Mouse (Mus musculus) heart, embryonic 11.5 days (tissue): ENCODE results near the gene Lgals9. TPM values are rescaled to one million over a fixed set of nuclear protein-coding genes. Genes with fewer than 3 reads are reported as not detected.

Experiments
- ATAC-seq: fragments of 200-750 bp; cut with Nextera tagmentation; replicated peaks from 2 replicates; pipeline ENCODE4 v1.8.0; 2017; ENCODE audit warnings: moderate library complexity; ENCODE audit not compliant: insufficient number of reproducible peaks, low FRiP score, low TSS enrichment
- H3K27ac ChIP-seq: fragments of 300-500 bp; sonication (generic); 2 replicates; pipeline ENCODE4 v1.5.1; 2014; ENCODE audit warnings: mild to moderate bottlenecking, low read depth, low read length
- H3K27me3 ChIP-seq: fragments of 300-500 bp; sonication (generic); 2 replicates; pipeline ENCODE4 v1.6.1; 2014; ENCODE audit warnings: mild to moderate bottlenecking, low read length, mixed read lengths; ENCODE audit not compliant: control insufficient read depth, insufficient read depth
- H3K36me3 ChIP-seq: fragments of 300-500 bp; sonication (generic); 2 replicates; pipeline ENCODE4 v1.6.1; 2014; ENCODE audit warnings: mild to moderate bottlenecking, low read length, moderate library complexity, mixed read lengths; ENCODE audit not compliant: control insufficient read depth, insufficient read depth
- H3K4me1 ChIP-seq: fragments of 300-500 bp; sonication (generic); 2 replicates; pipeline ENCODE4 v1.6.1; 2014; ENCODE audit warnings: low read length; ENCODE audit not compliant: control insufficient read depth, insufficient read depth
- H3K4me2 ChIP-seq: fragments of 300-500 bp; sonication (generic); 2 replicates; pipeline ENCODE4 v1.6.1; 2014; ENCODE audit warnings: mild to moderate bottlenecking, moderate library complexity
- H3K4me3 ChIP-seq: fragments of 300-500 bp; sonication (generic); 2 replicates; pipeline ENCODE4 v1.5.1; 2014; ENCODE audit warnings: low read depth, low read length
- H3K9ac ChIP-seq: fragments of 300-500 bp; sonication (generic); 2 replicates; pipeline ENCODE4 v1.6.1; 2014; ENCODE audit warnings: mild to moderate bottlenecking, low read depth, low read length, moderate library complexity
- H3K9me3 ChIP-seq: fragments of 300-500 bp; sonication (generic); replicated peaks from 2 replicates; pipeline ENCODE4 v1.6.1; 2016; ENCODE audit warnings: low read length; ENCODE audit not compliant: control insufficient read depth
- WGBS: fragments of 180-500 bp; shearing (Covaris S2); extraction: QIAGEN DNeasy Blood & Tissue Kit; methylation state at CpG from one replicate; pipeline ENCODE4 v1.1.7; 2014; ENCODE audit not compliant: insufficient replicate concordance; 5-methylcytosine and 5-hydroxymethylcytosine counted together
- polyA plus RNA-seq: library from polyadenylated mRNA; unstranded; fragments of >200 nt; fragmentation: Nextera tagmentation; extraction: Ambion mirVana; gene quantifications from 2 replicates; pipeline ENCODE4 v1.2.1, GENCODE M21; 2014

Gene Lgals9
- polyA plus RNA-seq, 1 experiment from 2014 or later: 41.9 TPM

DNA sequence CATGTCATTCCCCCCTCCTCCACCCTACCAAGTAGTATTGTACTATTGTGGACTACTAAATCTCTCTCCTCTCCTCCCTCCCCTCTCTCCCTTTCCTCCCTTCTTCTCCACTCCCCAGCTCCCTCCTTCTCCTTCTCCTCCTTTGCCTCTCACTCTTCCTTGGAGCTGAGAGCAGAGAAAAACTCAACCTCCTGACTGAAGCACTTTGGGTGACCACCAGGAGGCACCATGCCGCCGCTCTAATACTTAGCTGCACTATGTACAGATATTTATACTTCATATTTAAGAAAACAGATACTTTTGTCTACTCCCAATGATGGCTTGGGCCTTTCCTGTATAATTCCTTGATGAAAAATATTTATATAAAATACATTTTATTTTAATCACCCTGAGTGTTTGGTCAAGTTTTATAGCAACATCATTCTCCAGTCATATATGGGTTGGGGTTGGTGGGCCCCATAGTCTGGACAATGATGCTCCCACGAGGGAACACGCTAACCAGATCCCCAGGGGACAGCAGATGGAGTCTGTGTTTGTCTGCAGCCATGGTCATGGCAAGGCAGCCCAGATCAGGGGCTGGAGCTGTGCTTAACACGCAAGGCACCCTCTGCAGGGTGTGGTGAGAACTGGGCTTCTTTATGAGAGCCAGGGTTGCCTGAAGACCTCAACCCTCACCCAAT is 24.8 kb downstream of the Lgals9 start:
- 61% methylated on average over 5 of the region's 5 CpGs for WGBS
- ATAC-seq: no peak
- no peak overlapping the region for H3K27ac ChIP-seq

DNA sequence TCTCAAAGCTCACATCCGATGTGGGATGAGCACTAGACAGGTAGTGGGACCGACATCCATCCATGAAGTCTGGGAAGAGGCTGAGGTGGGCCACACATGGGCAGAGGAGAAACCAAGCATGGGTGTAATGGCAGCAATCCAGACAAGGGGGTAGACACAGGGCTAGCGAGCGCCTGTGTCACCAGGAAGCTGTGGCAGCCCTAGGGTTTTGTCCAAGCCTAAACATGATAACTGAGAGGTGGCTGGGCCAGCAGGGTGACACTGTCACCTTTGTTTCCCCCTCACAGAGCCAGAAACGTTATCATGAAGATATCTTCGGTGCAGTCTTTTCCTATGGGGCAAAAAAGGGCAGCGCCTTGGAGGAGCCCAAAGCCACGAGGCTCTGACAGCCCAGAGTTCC is 25.4 kb downstream of the Lgals9 start:
- ATAC-seq: no peak
- no peak overlapping the region for H3K4me2 ChIP-seq
- 53% methylated on average over 8 of the region's 8 CpGs for WGBS

More for the DNA sequence above, 24.8 kb downstream of the Lgals9 start:
- no peak overlapping the region for H3K4me2 ChIP-seq
- H3K9ac ChIP-seq: no peak overlapping the region
- H3K9me3 ChIP-seq: no peaks in the 10 kb centered on the region
- H3K4me3 ChIP-seq: no peak overlapping the region
- no peaks in the 10 kb centered on the region for H3K4me1 ChIP-seq
- no peaks in the 10 kb centered on the region for H3K36me3 ChIP-seq
- H3K27me3 ChIP-seq: peaks cover 8% of the 10 kb centered on the region

GRCm38 (mm10) chr11:78956260-78956659 is 28.5 kb downstream of the Lgals9 start:
- no peak for ATAC-seq
- peaks cover 26% of the 10 kb centered on the region for H3K27me3 ChIP-seq

More for the DNA sequence above, 25.4 kb downstream of the Lgals9 start:
- Histone ChIP-seq H3K27me3 (peaks cover 8% of the 10 kb centered on the region), H3K4me3 (no peak overlapping the region), H3K36me3 (no peaks in the 10 kb centered on the region), H3K9me3 (no peaks in the 10 kb centered on the region), H3K27ac (no peak overlapping the region), H3K9ac (no peak overlapping the region), H3K4me1 (no peaks in the 10 kb centered on the region)

DNA sequence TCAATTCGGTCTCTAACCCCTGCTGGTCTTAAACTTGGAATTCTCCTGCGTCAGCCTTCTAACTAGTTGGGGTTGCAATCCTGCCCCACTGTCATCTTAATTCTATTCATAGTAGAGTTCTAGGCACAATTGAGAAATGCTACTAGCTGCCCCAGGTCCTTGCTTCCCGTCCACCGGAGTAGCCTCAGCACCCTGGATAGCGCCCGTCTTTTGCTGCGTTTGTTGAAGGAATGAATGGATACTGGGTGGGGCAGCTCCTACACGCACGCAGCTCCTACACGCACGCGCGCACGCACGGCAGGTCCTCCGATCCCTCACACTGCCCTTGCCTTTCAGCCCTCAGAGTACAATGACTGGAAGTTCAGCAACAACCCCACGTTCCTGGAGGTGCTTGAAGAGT is 32.3 kb downstream of the Lgals9 start:
- no peak overlapping the region for H3K27ac ChIP-seq
- no peak overlapping the region for H3K9ac ChIP-seq

More at GRCm38 (mm10) chr11:78956260-78956659, 28.5 kb downstream of the Lgals9 start:
- no peaks in the 10 kb centered on the region for H3K9me3 ChIP-seq
- H3K27ac ChIP-seq: no peak overlapping the region
- no peak overlapping the region for H3K4me2 ChIP-seq
- 10% methylated on average over 7 of the region's 7 CpGs for WGBS
- H3K36me3 ChIP-seq: no peaks in the 10 kb centered on the region
- H3K4me1 ChIP-seq: no peaks in the 10 kb centered on the region
- no peak overlapping the region for H3K9ac ChIP-seq
- H3K4me3 ChIP-seq: no peak overlapping the region

DNA sequence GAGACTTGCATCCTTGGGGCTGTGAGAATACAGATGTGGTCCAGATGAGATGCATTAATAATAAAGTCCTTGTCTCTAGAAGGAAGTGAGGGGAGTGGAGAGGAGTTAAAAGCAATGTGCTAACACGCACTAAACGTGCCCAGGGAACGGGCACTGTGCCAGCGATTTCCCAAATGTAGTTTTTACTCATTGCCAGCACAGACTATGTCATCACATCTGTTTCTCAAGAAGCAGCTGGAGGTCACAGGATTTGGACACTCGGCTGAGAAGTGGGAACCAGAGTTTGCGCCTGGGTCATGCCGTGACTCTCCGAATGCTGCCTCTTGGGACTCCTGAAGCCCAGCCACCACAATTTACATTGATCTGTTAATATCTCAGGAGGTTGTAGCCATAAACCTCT is 34.4 kb downstream of the Lgals9 start:
- H3K27me3 ChIP-seq: peaks cover 24% of the 10 kb centered on the region
- no peak for ATAC-seq

More for the DNA sequence above, 32.3 kb downstream of the Lgals9 start:
- Histone ChIP-seq H3K4me3 (no peak overlapping the region), H3K27me3 (peaks cover 27% of the 10 kb centered on the region), H3K36me3 (no peaks in the 10 kb centered on the region), H3K4me1 (no peaks in the 10 kb centered on the region), H3K9me3 (no peaks in the 10 kb centered on the region), H3K4me2 (0 out of 2 replicates have a peak overlapping the region, but pooled peaks have one; percentile 36)
- WGBS: 5% methylated on average over 17 of the region's 17 CpGs
- no peak for ATAC-seq

GRCm38 (mm10) chr11:78943083-78943482 is 41.7 kb downstream of the Lgals9 start:
- Histone ChIP-seq H3K27ac (no peak overlapping the region), H3K4me3 (no peak overlapping the region), H3K27me3 (no peaks in the 10 kb centered on the region), H3K36me3 (no peaks in the 10 kb centered on the region), H3K4me1 (no peaks in the 10 kb centered on the region), H3K9me3 (no peaks in the 10 kb centered on the region), H3K9ac (no peak overlapping the region), H3K4me2 (no peak overlapping the region)
- WGBS: 82% methylated on average over 1 of the region's 1 CpGs
- ATAC-seq: no peak

More for the DNA sequence above, 34.4 kb downstream of the Lgals9 start:
- H3K9ac ChIP-seq: no peak overlapping the region
- no peak overlapping the region for H3K4me2 ChIP-seq
- H3K4me1 ChIP-seq: no peaks in the 10 kb centered on the region
- H3K36me3 ChIP-seq: no peaks in the 10 kb centered on the region
- no peaks in the 10 kb centered on the region for H3K9me3 ChIP-seq
- WGBS: 75% methylated on average over 8 of the region's 8 CpGs
- H3K27ac ChIP-seq: no peak overlapping the region
- H3K4me3 ChIP-seq: no peak overlapping the region

DNA sequence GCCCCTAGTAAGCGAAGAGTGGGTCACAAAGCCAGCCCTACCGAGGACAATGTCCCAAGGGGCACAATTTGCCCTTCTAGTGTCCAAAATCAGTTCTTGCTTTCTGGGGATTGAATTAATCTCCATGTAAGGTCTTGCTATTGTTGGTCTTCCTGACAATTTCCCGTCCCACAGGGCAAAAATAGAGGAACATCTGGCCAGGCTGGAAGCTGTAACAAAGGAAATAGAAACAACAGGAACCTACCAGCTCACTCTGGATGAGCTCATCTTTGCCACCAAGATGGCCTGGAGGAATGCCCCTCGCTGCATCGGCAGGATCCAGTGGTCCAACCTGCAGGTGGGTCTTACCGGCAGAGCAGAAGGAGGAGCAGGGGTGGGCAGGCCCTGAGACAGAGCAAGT is 49.6 kb downstream of the Lgals9 start:
- ATAC-seq: no peak
- Histone ChIP-seq H3K4me2 (no peak overlapping the region), H3K27ac (no peak overlapping the region), H3K9me3 (no peaks in the 10 kb centered on the region), H3K9ac (no peak overlapping the region), H3K4me1 (no peaks in the 10 kb centered on the region), H3K27me3 (no peaks in the 10 kb centered on the region), H3K36me3 (no peaks in the 10 kb centered on the region), H3K4me3 (no peak overlapping the region)
- WGBS: 74% methylated on average over 6 of the region's 6 CpGs

DNA sequence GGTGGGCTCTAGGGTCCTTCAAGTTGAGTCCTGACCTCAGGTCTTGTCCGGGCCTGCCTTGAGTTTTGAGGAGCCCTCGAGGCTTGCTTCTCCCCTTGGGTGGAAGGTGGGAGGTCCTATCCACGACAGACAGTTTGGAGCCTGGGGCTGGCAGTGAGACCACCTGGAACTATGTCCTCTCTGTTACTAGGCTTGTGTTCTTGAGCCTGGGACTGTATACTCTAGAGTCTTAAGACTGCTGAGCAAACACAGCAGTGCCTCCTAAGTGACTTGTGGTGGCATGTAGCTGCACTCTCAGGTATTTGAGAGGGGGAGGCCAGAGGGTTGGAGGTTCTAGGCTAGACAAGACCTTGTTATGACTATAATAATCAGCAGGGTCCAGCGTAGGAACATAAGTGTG is 50.0 kb downstream of the Lgals9 start:
- H3K4me2 ChIP-seq: no peak overlapping the region
- H3K36me3 ChIP-seq: no peaks in the 10 kb centered on the region
- H3K9ac ChIP-seq: no peak overlapping the region
- no peaks in the 10 kb centered on the region for H3K27me3 ChIP-seq
- no peak overlapping the region for H3K27ac ChIP-seq
- H3K9me3 ChIP-seq: no peaks in the 10 kb centered on the region
- ATAC-seq: no peak
- WGBS: 63% methylated on average over 4 of the region's 4 CpGs
- H3K4me1 ChIP-seq: no peaks in the 10 kb centered on the region
- H3K4me3 ChIP-seq: no peak overlapping the region

DNA sequence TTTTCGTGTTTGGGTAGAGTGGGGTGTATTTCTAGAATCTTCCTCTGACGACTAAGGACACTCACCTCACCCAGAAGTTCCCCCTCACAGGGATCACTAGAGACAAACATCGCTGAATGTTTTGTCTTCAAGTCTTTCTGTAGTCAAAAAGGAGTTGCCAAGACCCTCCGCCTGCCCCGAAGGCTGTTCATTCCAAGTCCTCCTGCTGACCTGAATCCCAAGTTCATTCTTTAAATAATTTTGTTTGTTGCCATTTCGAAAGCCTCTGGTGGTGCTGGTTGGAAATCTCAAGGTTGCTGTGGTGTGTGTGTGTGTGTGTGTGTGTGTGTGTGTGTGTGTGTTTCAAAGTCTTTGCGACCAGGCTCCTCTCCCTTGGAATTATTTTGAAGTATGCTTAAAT is 50.4 kb downstream of the Lgals9 start:
- Histone ChIP-seq H3K4me1 (no peaks in the 10 kb centered on the region), H3K27ac (no peak overlapping the region), H3K27me3 (no peaks in the 10 kb centered on the region), H3K36me3 (no peaks in the 10 kb centered on the region), H3K9ac (no peak overlapping the region), H3K4me3 (no peak overlapping the region), H3K4me2 (no peak overlapping the region), H3K9me3 (no peaks in the 10 kb centered on the region)
- 81% methylated on average over 7 of the region's 7 CpGs for WGBS
- ATAC-seq: no peak
